Mouse (Mus musculus): ENCODE measurements at regions not wholly inside any gene's neighbourhood (a gene's known extent, or its start where the extent isn't known, plus 50 kb on each side); places are given as distances from the start of the nearest gene placed in this dataset.
"Not testable (repeated sequence)": the region's sequence is repeated elsewhere in the genome, so short reads cannot be mapped to it uniquely, and the experiment has no call there.

DNA sequence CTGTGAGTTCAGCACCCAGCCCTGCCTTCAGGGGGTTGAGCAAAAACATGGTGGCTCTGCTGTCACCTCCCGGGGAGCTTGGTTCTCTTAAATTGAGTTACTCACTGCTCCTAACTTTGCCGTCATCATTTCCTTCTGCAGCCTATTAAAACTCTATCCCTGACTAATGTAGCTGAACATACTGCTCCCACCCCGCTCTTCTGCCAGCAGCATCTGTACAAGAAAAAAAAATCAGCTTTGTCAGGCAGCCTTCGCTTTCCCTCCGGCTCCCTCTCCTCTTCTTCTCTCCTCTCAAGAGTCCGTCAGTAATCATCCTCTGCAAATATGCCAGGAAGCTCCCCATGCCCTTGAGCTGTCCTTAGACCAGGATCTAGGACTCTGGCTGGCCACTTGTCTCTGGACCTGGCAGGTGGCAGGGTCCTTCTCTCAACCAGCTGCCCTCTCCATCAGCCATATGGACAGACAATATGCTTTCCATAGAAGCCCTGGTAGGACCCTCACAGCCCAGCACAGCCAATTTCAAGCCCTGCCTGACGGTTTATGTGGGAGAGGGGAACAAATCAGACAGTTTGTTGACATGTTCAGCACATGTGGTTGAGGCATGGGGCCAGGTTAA, 95.0 kb upstream of the Nxpe4 start:
- Histone ChIP-seq H3K9me3 (ENCODE audit: control insufficient read depth, low read length) (no peaks in the 10 kb centered on the region), H3K9ac (no peak overlapping the region), H3K4me1 (replicated peaks; ENCODE audit: control insufficient read depth, insufficient read depth, low read length) (0 out of 2 replicates have a peak, but pooled peaks cover 2% of the 10 kb centered on the region), H3K4me2 (replicated peaks) (no peak overlapping the region; the same call in 1 of the 2 replicates), H3K27me3 (ENCODE audit: control insufficient read depth, insufficient read depth, low read length) (no peaks in the 10 kb centered on the region), H3K27ac (peak overlapping the region; percentile 78), H3K4me3 (replicated peaks; ENCODE audit: low read length) (no peak overlapping the region), H3K36me3 (replicated peaks; ENCODE audit: control insufficient read depth, insufficient read depth) (no peaks in the 10 kb centered on the region)
- WGBS, result 55% methylated on average over 7 of the region's 7 CpGs
- DNase-seq (ENCODE audit: low spot score), result no peak
- ATAC-seq (ENCODE audit: low FRiP score), result 0 out of 2 replicates have a peak, but pooled peaks have one; percentile 24

DNA sequence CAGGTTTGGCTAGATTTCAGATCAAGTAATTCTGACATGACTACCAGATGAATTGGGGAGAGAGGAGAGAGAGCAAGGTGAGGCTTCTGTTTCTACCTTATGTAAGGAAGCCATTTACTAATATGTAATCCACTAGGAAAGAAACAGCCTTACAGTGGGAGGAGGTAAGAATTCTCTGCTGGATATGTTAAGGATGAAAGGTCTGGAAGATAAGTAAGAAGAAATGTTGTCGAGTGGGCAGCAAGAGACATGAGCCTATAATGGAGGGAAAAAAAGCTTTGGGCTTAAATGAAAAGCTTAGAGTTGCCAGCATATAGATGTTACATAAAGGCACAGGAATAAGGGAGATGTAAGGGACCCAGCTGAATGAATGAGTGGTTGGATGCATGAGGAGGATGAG, 89.2 kb upstream of the Nxpe4 start:
- H3K4me1 ChIP-seq (replicated peaks; ENCODE audit: control insufficient read depth, insufficient read depth, low read length), result 0 out of 2 replicates have a peak, but pooled peaks cover 2% of the 10 kb centered on the region
- H3K9me3 ChIP-seq (ENCODE audit: control insufficient read depth, low read length), result no peaks in the 10 kb centered on the region
- DNase-seq (ENCODE audit: low spot score), result no peak
- H3K4me2 ChIP-seq (replicated peaks), result no peak overlapping the region
- no peak overlapping the region for H3K4me3 ChIP-seq (replicated peaks; ENCODE audit: low read length)
- H3K9ac ChIP-seq, result no peak overlapping the region
- ATAC-seq (ENCODE audit: low FRiP score), result no peak
- WGBS, result 91% methylated on average over 1 of the region's 1 CpGs
- no peak overlapping the region for H3K27ac ChIP-seq
- H3K36me3 ChIP-seq (replicated peaks; ENCODE audit: control insufficient read depth, insufficient read depth), result no peaks in the 10 kb centered on the region
- no peaks in the 10 kb centered on the region for H3K27me3 ChIP-seq (ENCODE audit: control insufficient read depth, insufficient read depth, low read length)

DNA sequence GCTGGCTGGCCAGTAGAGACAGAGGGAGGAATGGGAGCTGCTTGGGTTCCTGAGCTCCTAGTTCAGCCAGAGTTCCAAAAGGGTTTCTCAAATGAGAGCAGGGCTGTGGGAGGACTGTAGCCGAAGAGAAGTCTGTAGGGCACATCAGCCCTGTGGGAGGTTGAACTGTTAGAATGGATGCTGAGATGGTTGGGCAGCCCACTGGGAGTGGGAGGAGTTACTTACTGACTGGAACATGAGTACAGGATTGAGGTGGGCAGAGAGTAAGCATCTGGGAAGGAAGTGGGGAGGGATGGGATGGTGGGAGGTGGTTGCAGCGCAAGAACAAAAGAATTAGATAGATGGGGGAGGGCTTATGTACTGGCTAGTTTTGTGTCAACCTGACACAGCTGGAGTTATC, 88.7 kb upstream of the Nxpe4 start:
- Histone ChIP-seq H3K27ac (no peak overlapping the region), H3K4me2 (replicated peaks) (no peak overlapping the region), H3K27me3 (ENCODE audit: control insufficient read depth, insufficient read depth, low read length) (no peaks in the 10 kb centered on the region), H3K9ac (no peak overlapping the region), H3K9me3 (ENCODE audit: control insufficient read depth, low read length) (no peaks in the 10 kb centered on the region), H3K36me3 (replicated peaks; ENCODE audit: control insufficient read depth, insufficient read depth) (no peaks in the 10 kb centered on the region), H3K4me1 (replicated peaks; ENCODE audit: control insufficient read depth, insufficient read depth, low read length) (no peaks in the 10 kb centered on the region), H3K4me3 (replicated peaks; ENCODE audit: low read length) (no peak overlapping the region)
- DNase-seq (ENCODE audit: low spot score) (no peak), ATAC-seq (ENCODE audit: low FRiP score) (no peak)
- 69% methylated on average over 2 of the region's 2 CpGs for WGBS

DNA sequence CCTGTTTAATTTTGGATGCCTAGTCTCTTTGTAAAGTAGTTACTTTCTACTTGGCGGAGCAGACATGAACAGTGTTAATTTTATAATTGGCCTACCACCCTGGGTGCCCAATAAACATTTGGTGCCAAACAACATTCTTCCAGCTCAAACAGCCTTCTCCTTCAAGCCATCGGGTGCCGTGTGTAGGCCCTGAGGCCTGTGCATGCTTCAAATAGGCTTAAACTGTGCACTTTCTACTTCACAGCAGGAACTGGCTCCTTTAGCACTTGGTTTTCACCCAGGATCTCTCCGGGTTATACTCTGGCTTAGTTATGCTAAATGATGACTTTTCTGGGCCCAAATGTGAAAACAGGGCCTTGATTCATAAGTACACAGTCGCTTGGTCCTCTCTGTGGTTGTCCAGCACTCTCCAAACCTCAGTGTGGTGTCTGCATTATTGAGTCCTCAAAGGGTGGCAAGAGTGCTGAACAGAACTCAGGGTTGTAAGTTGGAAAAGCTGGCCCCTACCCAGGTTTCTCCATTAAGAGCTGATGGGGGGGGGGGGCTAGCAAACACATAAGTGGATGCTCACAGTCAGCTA, 86.1 kb upstream of the Nxpe4 start:
- Histone ChIP-seq H3K9ac (no peak overlapping the region), H3K9me3 (ENCODE audit: control insufficient read depth, low read length) (no peaks in the 10 kb centered on the region), H3K4me3 (replicated peaks; ENCODE audit: low read length) (no peak overlapping the region), H3K4me2 (replicated peaks) (no peak overlapping the region), H3K27me3 (ENCODE audit: control insufficient read depth, insufficient read depth, low read length) (no peaks in the 10 kb centered on the region), H3K27ac (no peak overlapping the region), H3K4me1 (replicated peaks; ENCODE audit: control insufficient read depth, insufficient read depth, low read length) (no peaks in the 10 kb centered on the region), H3K36me3 (replicated peaks; ENCODE audit: control insufficient read depth, insufficient read depth) (no peaks in the 10 kb centered on the region)
- no peak for ATAC-seq (ENCODE audit: low FRiP score)
- no peak for DNase-seq (ENCODE audit: low spot score)
- 80% methylated on average over 5 of the region's 5 CpGs for WGBS

DNA sequence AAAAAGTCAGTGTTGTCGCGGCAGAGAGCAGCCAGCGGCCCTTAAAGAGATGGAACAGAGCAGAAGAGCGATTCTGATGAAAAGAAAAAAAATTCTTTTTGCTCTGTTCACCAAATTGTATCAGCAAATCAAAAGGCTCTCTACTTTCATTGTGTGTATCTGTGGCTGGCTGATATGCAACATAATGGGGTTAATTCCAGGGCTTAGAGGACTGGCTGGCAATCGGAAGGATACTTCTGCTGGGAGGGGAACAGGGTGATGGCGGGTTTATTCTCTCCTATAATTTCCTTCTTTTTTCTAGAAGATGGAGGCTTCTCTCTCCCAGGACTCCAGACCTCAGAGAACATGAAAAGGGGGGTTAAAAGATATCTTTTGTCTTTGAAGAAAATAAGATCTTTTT, 79.4 kb upstream of the Nxpe4 start:
- WGBS, result 27% methylated on average over 6 of the region's 6 CpGs
- Histone ChIP-seq H3K27me3 (ENCODE audit: control insufficient read depth, insufficient read depth, low read length) (no peaks in the 10 kb centered on the region), H3K9ac (no peak overlapping the region), H3K36me3 (replicated peaks; ENCODE audit: control insufficient read depth, insufficient read depth) (no peaks in the 10 kb centered on the region), H3K4me2 (replicated peaks) (no peak overlapping the region), H3K4me3 (replicated peaks; ENCODE audit: low read length) (no peak overlapping the region), H3K9me3 (ENCODE audit: control insufficient read depth, low read length) (no peaks in the 10 kb centered on the region), H3K27ac (no peak overlapping the region), H3K4me1 (replicated peaks; ENCODE audit: control insufficient read depth, insufficient read depth, low read length) (0 out of 2 replicates have a peak, but pooled peaks cover 4% of the 10 kb centered on the region)
- DNase-seq (ENCODE audit: low spot score), result no peak
- ATAC-seq (ENCODE audit: low FRiP score), result no peak

DNA sequence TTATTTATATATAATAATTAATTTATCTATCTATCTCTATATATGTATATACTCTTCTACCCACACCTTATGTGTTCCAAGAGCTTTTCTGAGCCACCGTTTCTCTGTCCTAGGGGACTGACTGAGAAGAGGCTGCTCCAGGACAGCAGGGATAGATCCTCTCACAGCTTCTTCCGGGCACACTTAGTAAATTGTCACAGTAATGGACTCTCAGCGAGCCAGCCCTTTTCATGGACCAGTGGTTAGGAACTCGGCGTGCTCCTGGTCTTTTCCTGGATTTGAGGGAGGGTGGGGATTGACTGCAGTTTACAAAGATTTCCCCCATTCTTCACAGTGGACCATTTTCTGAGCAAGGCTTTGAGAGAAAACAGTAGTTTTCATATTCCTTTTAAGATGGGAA, 77.6 kb upstream of the Nxpe4 start:
- H3K4me3 ChIP-seq (replicated peaks; ENCODE audit: low read length); H3K27ac ChIP-seq; H3K36me3 ChIP-seq (replicated peaks; ENCODE audit: control insufficient read depth, insufficient read depth); H3K4me1 ChIP-seq (replicated peaks; ENCODE audit: control insufficient read depth, insufficient read depth, low read length); H3K9me3 ChIP-seq (ENCODE audit: control insufficient read depth, low read length); ATAC-seq (ENCODE audit: low FRiP score); H3K27me3 ChIP-seq (ENCODE audit: control insufficient read depth, insufficient read depth, low read length); H3K4me2 ChIP-seq (replicated peaks); H3K9ac ChIP-seq; DNase-seq (ENCODE audit: low spot score): not testable (repeated sequence)
- WGBS, result 50% methylated on average over 5 of the region's 5 CpGs

DNA sequence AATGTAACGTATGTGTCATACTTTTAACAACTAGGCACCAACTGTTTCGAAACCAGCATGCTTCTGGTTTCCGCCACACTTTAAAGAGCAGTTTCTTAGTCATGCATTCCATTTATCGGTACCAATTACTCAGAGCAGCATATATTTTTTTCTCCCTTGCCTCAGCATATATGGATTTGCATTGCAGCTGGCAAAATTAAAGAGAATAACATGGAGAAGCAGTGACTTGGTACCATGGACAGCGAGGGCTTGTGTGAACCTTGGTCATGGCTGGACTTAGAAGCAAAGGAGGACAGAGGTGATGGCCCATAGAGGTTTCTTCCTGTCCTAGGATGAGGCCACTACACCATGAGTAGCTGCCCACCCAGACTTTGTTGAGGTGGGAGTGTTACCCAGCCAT, 72.2 kb upstream of the Nxpe4 start:
- 91% methylated on average over 5 of the region's 5 CpGs for WGBS
- H3K4me3 ChIP-seq (replicated peaks; ENCODE audit: low read length), result no peak overlapping the region
- no peak overlapping the region for H3K4me2 ChIP-seq (replicated peaks)
- no peak for DNase-seq (ENCODE audit: low spot score)
- no peak overlapping the region for H3K27ac ChIP-seq
- H3K36me3 ChIP-seq (replicated peaks; ENCODE audit: control insufficient read depth, insufficient read depth), result no peaks in the 10 kb centered on the region
- no peak overlapping the region for H3K9ac ChIP-seq
- no peak for ATAC-seq (ENCODE audit: low FRiP score)
- H3K9me3 ChIP-seq (ENCODE audit: control insufficient read depth, low read length), result no peaks in the 10 kb centered on the region
- H3K4me1 ChIP-seq (replicated peaks; ENCODE audit: control insufficient read depth, insufficient read depth, low read length), result 0 out of 2 replicates have a peak, but pooled peaks cover 3% of the 10 kb centered on the region
- H3K27me3 ChIP-seq (ENCODE audit: control insufficient read depth, insufficient read depth, low read length), result no peaks in the 10 kb centered on the region

DNA sequence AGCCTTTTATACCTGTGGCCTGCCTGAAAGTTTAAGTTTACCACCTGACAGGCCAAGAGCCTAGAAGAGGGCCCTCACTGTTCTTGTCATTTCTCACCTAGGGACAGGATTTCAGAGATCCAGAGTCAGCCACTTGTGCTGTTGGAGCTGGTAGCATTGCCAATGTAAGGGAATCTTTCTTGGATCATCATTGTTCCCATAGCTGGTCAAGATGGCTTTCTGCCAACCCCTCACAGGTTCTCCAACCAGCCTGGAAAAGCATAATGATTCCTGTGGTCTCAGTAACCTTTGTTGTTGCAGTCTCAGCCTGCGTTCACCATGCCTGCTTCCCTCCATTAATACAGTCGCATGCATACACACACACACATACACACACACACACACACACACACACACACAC, 67.1 kb upstream of the Nxpe4 start:
- Histone ChIP-seq H3K9ac (no peak overlapping the region), H3K4me2 (replicated peaks) (no peak overlapping the region), H3K4me3 (replicated peaks; ENCODE audit: low read length) (no peak overlapping the region), H3K9me3 (ENCODE audit: control insufficient read depth, low read length) (no peaks in the 10 kb centered on the region), H3K4me1 (replicated peaks; ENCODE audit: control insufficient read depth, insufficient read depth, low read length) (no peaks in the 10 kb centered on the region), H3K36me3 (replicated peaks; ENCODE audit: control insufficient read depth, insufficient read depth) (no peaks in the 10 kb centered on the region), H3K27ac (0 out of 2 replicates have a peak overlapping the region, but pooled peaks have one; percentile 1), H3K27me3 (ENCODE audit: control insufficient read depth, insufficient read depth, low read length) (no peaks in the 10 kb centered on the region)
- ATAC-seq (ENCODE audit: low FRiP score) (no peak), DNase-seq (ENCODE audit: low spot score) (no peak)
- 56% methylated on average over 2 of the region's 2 CpGs for WGBS

DNA sequence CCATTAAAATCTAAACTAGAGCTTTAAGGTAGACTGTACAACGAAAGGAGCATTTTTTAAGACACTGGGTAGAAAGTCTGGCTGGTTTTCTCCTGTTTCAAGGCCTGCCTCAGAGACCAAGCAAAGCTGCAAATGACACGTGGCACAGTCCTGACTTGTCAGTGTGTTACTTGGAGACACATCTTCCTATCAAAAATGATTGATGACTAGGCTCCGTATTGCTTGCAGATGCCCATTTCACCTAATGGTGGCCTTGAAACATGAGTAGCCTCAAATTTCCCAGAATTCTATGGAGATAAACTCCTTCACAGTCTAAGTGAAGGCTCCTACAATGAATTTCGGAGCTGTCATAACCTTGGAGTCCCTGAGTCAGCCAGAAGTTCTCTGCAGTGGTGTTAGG, 62.0 kb upstream of the Nxpe4 start:
- Histone ChIP-seq H3K9ac (no peak overlapping the region), H3K36me3 (replicated peaks; ENCODE audit: control insufficient read depth, insufficient read depth) (no peaks in the 10 kb centered on the region), H3K27me3 (ENCODE audit: control insufficient read depth, insufficient read depth, low read length) (no peaks in the 10 kb centered on the region), H3K4me1 (replicated peaks; ENCODE audit: control insufficient read depth, insufficient read depth, low read length) (no peaks in the 10 kb centered on the region), H3K4me3 (replicated peaks; ENCODE audit: low read length) (no peak overlapping the region), H3K9me3 (ENCODE audit: control insufficient read depth, low read length) (no peaks in the 10 kb centered on the region), H3K4me2 (replicated peaks) (no peak overlapping the region), H3K27ac (no peak overlapping the region)
- ATAC-seq (ENCODE audit: low FRiP score), result no peak
- WGBS, result 72% methylated on average over 4 of the region's 4 CpGs
- no peak for DNase-seq (ENCODE audit: low spot score)

Data from hindbrain, embryonic 14.5 days (tissue).